Mouse (Mus musculus) heart, postnatal 0 days (tissue): ENCODE data around the gene Ptp4a2. TPM values are rescaled to one million over a fixed set of nuclear protein-coding genes. Genes with fewer than 3 reads are reported as not detected.
A peak's percentile ranks its signal among the peaks of the same experiment; 100 is the strongest.

Source experiments
- ATAC-seq: fragments of 200-750 bp; cut with Nextera tagmentation; 2 replicates; pipeline ENCODE4 v1.8.0; 2017; ENCODE audit warnings: low read depth, moderate number of reproducible peaks, moderate library complexity; ENCODE audit not compliant: insufficient read depth
- DNase-seq: peaks from one replicate; pipeline ENCODE4 v3.0.0-alpha.2; 2016; ENCODE audit warnings: low spot score
- H3K27ac ChIP-seq: fragments of 300-500 bp; sonication (generic); 2 replicates; pipeline ENCODE4 v1.5.1; 2014; ENCODE audit warnings: low read depth, mild to moderate bottlenecking
- H3K27me3 ChIP-seq: fragments of 300-500 bp; sonication (generic); 2 replicates; pipeline ENCODE4 v1.6.1; 2014; ENCODE audit warnings: low read length, mixed read lengths; ENCODE audit not compliant: control insufficient read depth, insufficient read depth
- H3K36me3 ChIP-seq: fragments of 300-500 bp; sonication (generic); replicated peaks from 2 replicates; pipeline ENCODE4 v1.6.1; 2014; ENCODE audit warnings: low read length, mixed read lengths; ENCODE audit not compliant: control insufficient read depth, insufficient read depth
- H3K4me1 ChIP-seq: fragments of 300-500 bp; sonication (generic); 2 replicates; pipeline ENCODE4 v1.6.1; 2014; ENCODE audit warnings: antibody characterized with exemption; ENCODE audit not compliant: control insufficient read depth, insufficient read depth
- H3K4me2 ChIP-seq: fragments of 300-500 bp; sonication (generic); 2 replicates; pipeline ENCODE4 v1.6.1; 2014; ENCODE audit warnings: low read depth, mild to moderate bottlenecking, low read length, moderate library complexity
- H3K4me3 ChIP-seq: fragments of 300-500 bp; sonication (generic); 2 replicates; pipeline ENCODE4 v1.5.1; 2014; ENCODE audit warnings: low read depth, low read length
- H3K9ac ChIP-seq: fragments of 300-500 bp; sonication (generic); replicated peaks from 2 replicates; pipeline ENCODE4 v1.6.1; 2014; ENCODE audit warnings: low read depth, low read length, mixed read lengths
- H3K9me3 ChIP-seq: fragments of 300-500 bp; sonication (generic); replicated peaks from 2 replicates; pipeline ENCODE4 v1.6.1; 2016; ENCODE audit warnings: low read length; ENCODE audit not compliant: control insufficient read depth
- CTCF ChIP-seq: IDR thresholded peaks from 2 replicates; pipeline ENCODE4 v1.5.1; 2016; ENCODE audit warnings: antibody characterized with exemption, control low read depth, low read depth
- EP300 ChIP-seq: IDR thresholded peaks from 2 replicates; pipeline ENCODE4 v1.6.1; 2016; ENCODE audit warnings: antibody characterized with exemption, low read depth
- WGBS: fragments of 180-500 bp; shearing (Covaris S2); extraction: QIAGEN DNeasy Blood & Tissue Kit; methylation state at CpG from one replicate; pipeline ENCODE4 v1.1.7; 2014; 5-methylcytosine and 5-hydroxymethylcytosine counted together
- polyA plus RNA-seq: library from polyadenylated mRNA; unstranded; fragments of >200 nt; fragmentation: Nextera tagmentation; extraction: Ambion mirVana; gene quantifications from 2 replicates; pipeline ENCODE4 v1.2.1, GENCODE M21; 2015
- total RNA-seq: library from RNA; depleted of rRNA; stranded (reverse); fragments of >200 nt; gene quantifications from 2 replicates; pipeline ENCODE4 v1.2.3, GENCODE M21; 2014; ENCODE audit warnings: low replicate concordance

Ptp4a2 gene
- total and polyA plus RNA-seq, 2 experiments from 2014 or later: 132 to 417 TPM

- ATAC-seq (no peak), DNase-seq (no peak)
- Histone ChIP-seq H3K9ac (no peak overlapping the region), H3K27me3 (no peaks in the 10 kb centered on the region), H3K4me1 (peaks cover 13% of the 10 kb centered on the region; the same call in 1 of the 2 replicates), H3K4me3 (no peak overlapping the region), H3K27ac (no peak overlapping the region), H3K9me3 (no peaks in the 10 kb centered on the region), H3K36me3 (no peaks in the 10 kb centered on the region), H3K4me2 (no peak overlapping the region)
- TF ChIP-seq EP300 (no peak), CTCF (no peak)
- WGBS: 68% methylated on average over 7 of the region's 7 CpGs
Observed at GRCm38 (mm10) chr4:129792666-129793202, 18.3 kb upstream of the Ptp4a2 start.

- 73% methylated on average over 5 of the region's 5 CpGs for WGBS
- no peak overlapping the region for H3K9ac ChIP-seq
- H3K4me3 ChIP-seq: no peak overlapping the region
- DNase-seq (no peak), ATAC-seq (no peak)
- no peak for TF ChIP-seq EP300
- no peak for TF ChIP-seq CTCF
- H3K4me1 ChIP-seq: peaks cover 13% of the 10 kb centered on the region; the same call in 1 of the 2 replicates
- no peaks in the 10 kb centered on the region for H3K27me3 ChIP-seq
- H3K36me3 ChIP-seq: no peaks in the 10 kb centered on the region
- H3K27ac ChIP-seq: no peak overlapping the region
- H3K4me2 ChIP-seq: no peak overlapping the region
- no peaks in the 10 kb centered on the region for H3K9me3 ChIP-seq
Observed at GRCm38 (mm10) chr4:129793713-129794329, 17.2 kb upstream of the Ptp4a2 start.

DNA sequence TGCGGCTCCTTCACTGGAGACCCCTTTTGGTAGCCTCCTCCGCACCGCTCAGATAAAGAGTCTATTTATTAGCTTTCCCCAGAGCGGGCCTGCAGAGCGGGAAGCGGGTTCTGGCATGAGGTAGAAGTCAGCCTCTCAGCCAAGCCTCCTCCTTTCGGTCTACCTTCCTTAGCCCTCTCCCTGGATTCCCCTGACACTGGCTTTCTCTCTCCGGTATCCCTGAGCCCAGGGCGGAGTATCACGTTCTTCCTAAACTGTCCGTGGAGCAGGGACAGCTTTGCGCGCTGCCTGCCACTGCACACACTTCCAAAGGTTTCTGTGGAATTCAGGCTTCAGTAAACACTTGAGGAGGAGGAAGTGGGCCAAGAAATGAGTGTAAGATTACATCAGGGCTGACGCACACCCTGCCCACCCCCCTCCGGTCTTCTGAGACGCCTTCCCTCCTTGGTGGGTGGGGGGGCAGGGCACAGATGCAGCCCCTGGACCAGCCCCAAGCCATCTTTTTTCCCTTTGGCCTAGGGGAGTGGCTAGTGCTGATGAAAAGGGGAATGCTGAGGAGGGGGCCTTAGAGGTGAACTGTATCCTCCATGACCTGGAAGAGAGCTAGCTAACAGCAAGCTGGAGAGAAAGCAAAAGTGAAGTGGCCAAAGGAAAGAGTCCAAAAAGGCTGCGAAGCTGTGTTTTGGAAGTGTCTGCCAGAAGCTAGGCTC is 15.7 kb upstream of the Ptp4a2 start:
- peak; percentile 71 for ATAC-seq
- Histone ChIP-seq H3K9me3 (no peaks in the 10 kb centered on the region), H3K4me2 (peak overlapping the region; percentile 51), H3K36me3 (no peaks in the 10 kb centered on the region), H3K27me3 (no peaks in the 10 kb centered on the region), H3K4me1 (peaks cover 13% of the 10 kb centered on the region; the same call in 1 of the 2 replicates), H3K4me3 (peak overlapping the region; percentile 7; the same call in 1 of the 2 replicates), H3K27ac (peak overlapping the region; percentile 81), H3K9ac (peak overlapping the region; percentile 20)
- DNase-seq: peak; percentile 39
- TF ChIP-seq EP300 (no peak), CTCF (no peak)
- 10% methylated on average over 17 of the region's 17 CpGs for WGBS

DNA sequence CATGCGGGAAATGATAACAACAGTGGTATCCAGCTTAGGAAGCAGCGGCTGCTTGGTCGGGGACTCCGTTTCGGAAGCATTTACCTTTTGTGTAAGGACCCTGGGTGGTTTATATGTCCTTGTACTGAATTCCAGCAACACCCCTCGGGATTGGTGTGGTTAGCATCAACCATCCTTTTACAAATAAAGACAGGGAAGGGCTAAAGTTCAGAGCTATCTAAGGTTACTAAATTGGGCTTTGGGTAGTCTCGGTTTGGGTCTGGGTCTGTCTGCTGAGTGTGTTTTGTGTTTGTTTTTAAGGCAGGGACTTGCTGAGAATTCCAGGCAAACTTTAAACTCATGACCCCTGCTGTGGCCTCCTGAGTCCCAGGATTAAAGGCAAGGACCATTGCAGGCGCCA is 15.2 kb upstream of the Ptp4a2 start:
- Histone ChIP-seq H3K4me2 (peak overlapping the region; percentile 51), H3K27me3 (no peaks in the 10 kb centered on the region), H3K36me3 (no peaks in the 10 kb centered on the region), H3K9me3 (no peaks in the 10 kb centered on the region), H3K4me1 (peaks cover 13% of the 10 kb centered on the region; the same call in 1 of the 2 replicates), H3K27ac (peak overlapping the region; percentile 81), H3K4me3 (no peak overlapping the region), H3K9ac (peak overlapping the region; percentile 20; the same call in 1 of the 2 replicates)
- no peak for ATAC-seq
- TF ChIP-seq EP300 (no peak), CTCF (no peak)
- WGBS: 34% methylated on average over 8 of the region's 8 CpGs
- no peak for DNase-seq

DNA sequence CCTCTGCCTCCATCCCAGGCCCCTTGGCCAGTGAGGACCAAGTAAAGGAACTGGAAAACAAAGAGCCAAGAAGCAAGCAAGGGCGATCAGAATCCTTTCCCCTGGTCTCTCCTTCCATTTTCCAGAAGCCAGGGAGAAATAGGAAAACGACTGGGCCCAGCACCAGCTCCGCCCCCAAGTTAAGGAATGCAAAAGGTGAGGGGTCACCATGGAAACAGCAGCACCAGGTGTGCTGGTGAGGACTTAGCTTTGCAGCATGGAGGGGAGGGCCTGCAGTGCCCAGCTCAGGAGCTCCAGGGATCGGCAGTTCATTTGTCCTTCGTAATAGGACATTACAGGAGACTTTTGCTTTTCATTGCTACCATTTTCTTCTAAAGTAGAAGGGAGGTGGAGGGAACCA is 13.0 kb upstream of the Ptp4a2 start:
- no peaks in the 10 kb centered on the region for H3K36me3 ChIP-seq
- WGBS: 63% methylated on average over 5 of the region's 5 CpGs
- H3K4me3 ChIP-seq: no peak overlapping the region
- H3K9me3 ChIP-seq: no peaks in the 10 kb centered on the region
- TF ChIP-seq CTCF (no peak), EP300 (no peak)
- no peak for DNase-seq
- H3K4me1 ChIP-seq: peaks cover 13% of the 10 kb centered on the region; the same call in 1 of the 2 replicates
- no peak overlapping the region for H3K27ac ChIP-seq
- no peak overlapping the region for H3K4me2 ChIP-seq
- H3K9ac ChIP-seq: no peak overlapping the region
- no peaks in the 10 kb centered on the region for H3K27me3 ChIP-seq
- no peak for ATAC-seq
